Mouse (Mus musculus) brain, adult 10 weeks (tissue): ENCODE results near the gene Relch. TPM values are rescaled to one million over a fixed set of nuclear protein-coding genes. Genes with fewer than 3 reads are reported as not detected.

Source experiments
- polyA plus RNA-seq: library from polyadenylated mRNA; stranded (reverse); fragments of 350-450 nt; fragmentation: Illumina TruSeq; extraction: RNeasy Lipid Tissue Mini Kit (QIAGEN cat#74804); gene quantifications from one replicate; pipeline ENCODE4 v1.2.3, GENCODE M21; 2015; ENCODE audit warnings: low read depth, low replicate concordance

Relch gene
- 44.1 TPM for polyA plus RNA-seq

GRCm38 (mm10) chr1:105663171-105663961 is at the start of gene Relch, which contains the start of gene Pign:
Gene Relch (plus strand): TSS chr1:105663861.
Gene Pign (minus strand): TSS chr1:105663677.

GRCm38 (mm10) chr1:105780457-105781364 is 117.0 kb downstream of the Relch start, which contains the start of gene Tnfrsf11a:
Gene Tnfrsf11a (plus strand): TSS chr1:105780718.

Other genes with a start within 250 kb of the Relch start
- gene Pign, start 184 bp upstream of the Relch start, polyA plus RNA-seq = 10.0 TPM
- gene Tnfrsf11a, start 116.9 kb downstream of the Relch start, polyA plus RNA-seq = 2.6 TPM